Mouse (Mus musculus): ENCODE results near the gene Pdk4. TPM values are rescaled to one million over a fixed set of nuclear protein-coding genes. Genes with fewer than 3 reads are reported as not detected.

The Pdk4 gene
- 1.1 and 1.7 TPM in 2 replicates for polyA plus RNA-seq (2015; fragmentation: Nextera tagmentation; extraction: Ambion mirVana)

DNA sequence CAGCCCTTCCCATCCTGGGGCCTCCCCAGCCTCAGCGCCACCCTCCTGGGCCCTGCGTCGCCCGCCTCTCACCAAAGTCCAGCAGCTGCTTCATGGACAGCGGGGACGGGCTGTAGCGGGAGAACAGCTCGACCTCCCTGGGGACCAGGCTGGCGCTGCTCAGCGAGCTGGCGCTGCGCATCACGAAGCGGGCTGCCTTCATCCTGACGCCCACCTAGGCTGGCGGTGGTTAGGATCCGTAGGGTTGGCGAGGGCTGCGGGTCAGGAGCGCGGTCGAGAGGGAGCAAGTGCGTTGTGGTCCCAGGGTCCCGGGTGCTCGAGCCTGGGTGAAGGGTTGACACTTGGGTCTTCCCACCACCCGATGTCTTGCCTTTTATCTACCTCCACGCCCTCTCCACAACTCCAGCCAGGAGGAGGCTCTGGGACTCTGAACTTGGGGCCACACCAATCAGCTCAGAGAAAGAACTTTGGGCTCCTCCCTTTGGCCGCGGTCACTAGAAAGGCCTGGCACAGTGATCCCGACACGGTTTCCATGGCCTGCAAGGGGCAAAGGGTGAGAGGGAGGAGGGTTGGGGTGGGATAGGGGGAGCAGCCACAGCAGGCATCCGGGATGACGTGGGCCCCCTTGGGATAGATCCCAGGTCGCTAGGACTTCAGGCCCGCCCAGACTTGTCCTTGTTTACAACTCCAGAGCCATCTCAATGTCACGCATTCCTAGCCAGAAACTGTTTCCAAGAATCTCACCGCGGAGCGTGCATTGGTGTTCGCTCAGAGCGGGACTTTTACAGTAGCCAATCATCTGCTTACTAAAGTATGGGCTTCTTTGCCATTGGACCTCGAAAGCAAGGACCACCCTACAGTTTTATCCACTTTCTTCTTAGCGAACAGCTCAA is at the start of gene Pdk4:
Pdk4 (minus strand) TSS at position 349 of the 893 bp plus-strand sequence.
- Histone ChIP-seq H3K27ac (no peak within 1 kb of the TSS), H3K4me3 (peak within 1 kb of the TSS; percentile 54), H3K9ac (peak within 1 kb of the TSS; percentile 54), H3K27me3 (replicated peaks) (peaks cover 7% of the 10 kb centered on the region; the same call in 1 of the 2 replicates), H3K36me3 (replicated peaks) (no peaks in the 10 kb centered on the region), H3K9me3 (no peaks in the 10 kb centered on the region), H3K4me2 (peak within 1 kb of the TSS; percentile 100), H3K4me1 (peaks cover 8% of the 10 kb centered on the region)
- 2% methylated on average over 43 of the region's 43 CpGs for WGBS
- ATAC-seq (replicated peaks), result peak; percentile 97

DNA sequence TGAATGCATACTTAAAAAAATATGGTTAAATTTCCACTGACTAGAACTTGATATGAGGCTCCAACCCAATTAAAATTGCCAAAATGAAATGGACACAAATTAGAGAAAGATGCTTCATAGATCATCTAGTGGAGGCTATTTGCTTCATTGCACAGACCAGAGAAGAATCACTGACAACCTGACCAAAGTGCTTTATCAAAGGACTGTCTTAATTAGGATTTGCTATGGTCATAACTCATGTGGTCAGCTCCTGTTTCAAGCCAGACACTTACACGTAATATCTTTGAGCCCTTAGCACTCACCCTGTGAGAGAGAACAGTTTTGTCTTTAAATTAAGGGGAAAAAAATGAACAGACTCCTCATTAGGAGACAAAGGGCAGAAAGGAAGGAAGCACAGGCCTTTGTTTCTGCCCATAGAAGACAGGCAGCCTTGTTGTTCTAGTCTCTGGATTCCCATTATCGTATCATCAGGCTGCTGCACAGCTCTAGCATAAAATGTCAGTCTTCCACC is 41.8 kb upstream of the Pdk4 start:
- Histone ChIP-seq H3K4me1 (no peaks in the 10 kb centered on the region), H3K27me3 (replicated peaks) (no peaks in the 10 kb centered on the region), H3K9ac (no peak overlapping the region), H3K4me3 (no peak overlapping the region), H3K27ac (no peak overlapping the region), H3K36me3 (replicated peaks) (no peaks in the 10 kb centered on the region), H3K4me2 (no peak overlapping the region), H3K9me3 (no peaks in the 10 kb centered on the region)
- 62% methylated on average over 2 of the region's 2 CpGs for WGBS
- ATAC-seq (replicated peaks), result no peak

DNA sequence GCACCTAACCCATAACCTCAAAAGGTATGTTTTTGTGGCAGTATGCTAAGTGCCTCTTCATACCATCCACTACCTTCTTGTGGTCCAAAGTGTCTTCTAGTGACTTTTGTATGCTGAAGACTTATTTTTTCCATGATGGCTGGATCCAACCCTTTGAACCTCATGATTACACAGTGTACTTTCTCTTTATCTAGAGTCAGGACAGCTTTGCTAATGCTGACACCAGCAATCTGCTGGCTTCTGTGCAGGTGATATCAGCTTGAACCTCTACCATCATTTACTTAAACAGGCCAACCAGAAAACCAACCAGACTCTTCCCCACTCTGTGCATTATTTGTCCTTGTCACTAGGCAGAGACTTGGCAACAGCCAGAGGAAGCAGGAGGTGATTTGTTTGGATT is 39.6 kb upstream of the Pdk4 start:
- H3K36me3 ChIP-seq (replicated peaks), result no peaks in the 10 kb centered on the region
- ATAC-seq (replicated peaks), result no peak

DNA sequence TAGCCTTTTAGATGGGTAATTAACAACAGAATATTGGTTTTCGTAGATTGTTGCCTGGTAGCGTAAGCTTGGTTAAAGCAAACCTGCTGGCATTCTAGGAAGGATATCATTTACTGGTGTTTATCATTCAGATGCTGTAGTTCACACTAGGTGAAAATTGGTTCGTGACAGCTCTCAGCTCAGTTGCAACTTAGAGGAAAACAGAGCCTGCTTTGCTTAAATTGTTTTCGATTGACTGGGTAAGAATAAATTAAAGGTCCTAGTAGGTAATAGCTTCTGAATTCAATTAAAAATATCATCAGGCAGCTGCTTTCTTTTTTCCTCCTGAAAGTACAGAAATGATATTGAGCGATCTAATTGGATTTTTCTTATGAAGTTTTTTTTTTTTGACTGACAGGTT is 21.0 kb upstream of the Pdk4 start:
- no peak overlapping the region for H3K4me3 ChIP-seq
- H3K9ac ChIP-seq, result no peak overlapping the region
- no peak for ATAC-seq (replicated peaks)
- 73% methylated on average over 5 of the region's 5 CpGs for WGBS
- H3K27me3 ChIP-seq (replicated peaks), result no peaks in the 10 kb centered on the region
- H3K4me2 ChIP-seq, result no peak overlapping the region
- H3K4me1 ChIP-seq, result no peaks in the 10 kb centered on the region
- no peaks in the 10 kb centered on the region for H3K9me3 ChIP-seq
- H3K27ac ChIP-seq, result no peak overlapping the region
- no peaks in the 10 kb centered on the region for H3K36me3 ChIP-seq (replicated peaks)

More for the DNA sequence above, 39.6 kb upstream of the Pdk4 start:
- Histone ChIP-seq H3K9me3 (no peaks in the 10 kb centered on the region), H3K4me2 (no peak overlapping the region), H3K27me3 (replicated peaks) (no peaks in the 10 kb centered on the region), H3K9ac (no peak overlapping the region), H3K4me1 (no peaks in the 10 kb centered on the region), H3K4me3 (no peak overlapping the region), H3K27ac (no peak overlapping the region)

DNA sequence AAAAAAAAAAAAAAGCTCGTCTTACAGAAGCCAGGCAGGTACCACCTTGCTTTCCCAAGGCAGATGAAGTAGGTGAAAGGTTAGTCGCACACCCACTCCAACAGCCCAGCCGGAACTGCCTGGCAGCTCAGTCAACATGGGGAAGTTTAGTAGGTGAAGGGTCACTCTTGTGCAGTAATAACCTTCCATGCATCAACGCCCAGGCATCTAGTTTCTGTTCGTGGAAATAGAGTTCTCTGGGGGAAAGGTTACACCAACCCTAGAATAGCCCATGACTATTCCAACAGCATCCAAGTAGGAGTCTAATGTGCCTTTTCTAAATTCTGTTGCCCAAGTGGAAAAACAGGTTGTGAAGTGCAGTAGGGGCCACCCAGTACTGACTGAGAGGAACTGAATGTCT is 13.6 kb upstream of the Pdk4 start:
- Histone ChIP-seq H3K36me3 (replicated peaks) (no peaks in the 10 kb centered on the region), H3K27ac (no peak overlapping the region), H3K9me3 (no peaks in the 10 kb centered on the region), H3K4me1 (no peaks in the 10 kb centered on the region), H3K9ac (no peak overlapping the region), H3K27me3 (replicated peaks) (no peaks in the 10 kb centered on the region), H3K4me3 (no peak overlapping the region), H3K4me2 (no peak overlapping the region)
- no peak for ATAC-seq (replicated peaks)
- 61% methylated on average over 5 of the region's 5 CpGs for WGBS

DNA sequence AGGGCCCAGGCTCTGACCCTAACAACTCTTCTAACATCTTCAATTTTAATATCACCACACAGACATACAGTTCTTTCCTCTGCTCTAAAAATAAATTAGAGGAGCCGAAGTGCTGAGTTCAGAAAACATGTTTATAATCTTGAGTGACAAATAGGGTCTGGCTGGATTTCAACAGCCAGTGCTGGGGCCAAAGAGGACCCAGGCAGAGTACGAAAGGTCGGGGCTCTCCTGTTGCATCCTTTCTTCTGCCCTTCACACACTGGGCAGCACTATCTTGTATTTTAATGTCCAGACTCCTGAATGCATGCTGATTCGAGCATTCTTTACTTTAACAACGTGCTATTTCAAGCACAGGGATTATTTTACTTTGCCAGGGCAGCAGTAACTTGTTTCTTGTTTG is 13.2 kb upstream of the Pdk4 start:
- no peak overlapping the region for H3K4me3 ChIP-seq
- ATAC-seq (replicated peaks), result no peak

DNA sequence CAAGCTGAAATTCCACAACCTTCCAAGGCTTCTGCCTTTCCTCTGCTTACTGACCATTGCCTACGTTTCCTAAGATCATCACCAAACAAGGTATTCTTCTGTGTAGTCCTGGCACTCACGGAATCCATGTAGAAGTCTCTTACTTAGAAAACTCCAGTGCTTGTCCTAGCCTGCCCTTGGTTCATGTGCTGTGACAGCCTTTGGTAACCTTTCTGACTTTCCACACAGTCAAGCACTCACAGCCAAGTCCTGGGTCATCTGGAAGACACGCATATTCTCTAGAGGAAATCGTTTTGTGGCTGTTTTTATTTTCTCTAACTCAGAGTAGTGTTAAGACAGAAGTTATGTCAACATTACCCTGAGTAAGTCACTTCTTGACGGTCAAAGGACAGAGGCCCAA is 11.7 kb upstream of the Pdk4 start:
- WGBS, result 91% methylated on average over 5 of the region's 5 CpGs
- H3K4me1 ChIP-seq, result no peaks in the 10 kb centered on the region
- H3K27me3 ChIP-seq (replicated peaks), result no peaks in the 10 kb centered on the region
- no peak overlapping the region for H3K27ac ChIP-seq
- no peak overlapping the region for H3K9ac ChIP-seq
- no peak for ATAC-seq (replicated peaks)
- H3K36me3 ChIP-seq (replicated peaks), result no peaks in the 10 kb centered on the region
- no peak overlapping the region for H3K4me3 ChIP-seq
- H3K9me3 ChIP-seq, result no peaks in the 10 kb centered on the region
- H3K4me2 ChIP-seq, result no peak overlapping the region

More for the DNA sequence above, 13.2 kb upstream of the Pdk4 start:
- H3K27ac ChIP-seq, result no peak overlapping the region
- H3K36me3 ChIP-seq (replicated peaks), result no peaks in the 10 kb centered on the region
- H3K4me2 ChIP-seq, result no peak overlapping the region
- no peaks in the 10 kb centered on the region for H3K27me3 ChIP-seq (replicated peaks)
- no peaks in the 10 kb centered on the region for H3K4me1 ChIP-seq
- WGBS, result 70% methylated on average over 5 of the region's 5 CpGs
- no peak overlapping the region for H3K9ac ChIP-seq
- H3K9me3 ChIP-seq, result no peaks in the 10 kb centered on the region

DNA sequence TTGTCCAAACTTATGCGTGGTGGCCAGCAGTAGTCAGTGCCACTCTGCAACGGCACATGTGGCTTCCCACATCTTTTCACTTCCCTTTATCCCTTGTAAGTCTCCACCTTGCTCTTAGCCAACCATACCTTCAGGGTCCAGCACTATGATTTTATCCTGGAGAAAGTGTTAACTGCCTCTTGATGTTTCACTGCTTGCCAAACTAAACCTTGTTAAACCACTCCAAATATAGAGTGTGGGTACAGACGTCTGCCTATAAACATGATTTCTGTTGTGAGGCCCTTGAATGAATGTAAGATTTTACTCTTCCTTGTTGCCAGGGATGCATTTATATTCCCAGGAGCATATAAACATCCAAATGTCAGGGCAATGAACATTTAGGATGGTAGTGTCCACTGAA is 10.2 kb upstream of the Pdk4 start:
- Histone ChIP-seq H3K4me2 (no peak overlapping the region), H3K27ac (no peak overlapping the region), H3K9me3 (no peaks in the 10 kb centered on the region), H3K36me3 (replicated peaks) (no peaks in the 10 kb centered on the region), H3K4me3 (no peak overlapping the region), H3K4me1 (no peaks in the 10 kb centered on the region), H3K9ac (no peak overlapping the region), H3K27me3 (replicated peaks) (no peaks in the 10 kb centered on the region)
- WGBS, result 94% methylated on average over 3 of the region's 3 CpGs
- ATAC-seq (replicated peaks), result no peak

DNA sequence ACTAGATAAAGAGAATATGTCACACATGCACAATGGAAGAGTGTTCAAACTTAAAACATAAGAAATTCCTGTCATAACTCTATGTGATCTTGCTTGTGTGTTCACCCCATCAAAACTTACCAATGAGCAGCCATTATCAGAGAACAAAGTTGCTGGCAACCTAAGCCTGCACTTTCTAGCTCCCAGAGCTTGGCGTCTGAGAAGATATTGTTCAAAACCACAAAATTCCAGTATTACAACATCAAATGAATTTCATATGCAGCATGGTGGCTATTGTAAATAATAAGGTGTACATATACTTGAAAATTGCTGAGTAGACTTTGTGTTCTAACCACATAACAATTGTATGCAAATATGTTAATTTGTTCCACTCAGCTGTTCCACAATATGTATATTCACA is 6.7 kb upstream of the Pdk4 start:
- H3K4me1 ChIP-seq, result no peaks in the 10 kb centered on the region
- no peaks in the 10 kb centered on the region for H3K36me3 ChIP-seq (replicated peaks)
- H3K27me3 ChIP-seq (replicated peaks), result no peaks in the 10 kb centered on the region
- no peak overlapping the region for H3K4me3 ChIP-seq
- H3K27ac ChIP-seq, result no peak overlapping the region
- 89% methylated on average over 1 of the region's 1 CpGs for WGBS
- H3K9me3 ChIP-seq, result no peaks in the 10 kb centered on the region
- no peak for ATAC-seq (replicated peaks)
- no peak overlapping the region for H3K4me2 ChIP-seq
- H3K9ac ChIP-seq, result no peak overlapping the region

DNA sequence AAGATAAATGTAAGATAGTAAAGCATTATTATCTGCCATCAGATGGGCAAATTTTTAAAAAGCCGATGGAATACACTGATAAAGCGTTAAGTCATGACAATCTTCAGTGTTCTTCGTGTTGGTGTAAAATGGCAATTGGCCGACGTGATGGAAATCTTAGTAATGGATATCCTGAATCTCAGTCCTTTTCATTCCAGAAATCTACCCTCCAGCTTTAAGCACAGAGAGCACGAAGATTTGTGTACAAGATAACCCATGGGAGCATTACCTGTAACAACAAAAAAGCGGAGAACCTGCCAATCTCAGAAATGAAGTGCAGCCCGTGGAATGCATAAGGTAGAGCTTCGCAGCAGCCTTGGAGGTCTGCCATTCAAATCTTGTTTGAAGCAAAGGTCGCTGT is 5.4 kb upstream of the Pdk4 start:
- H3K36me3 ChIP-seq (replicated peaks), result no peaks in the 10 kb centered on the region
- H3K4me1 ChIP-seq, result no peaks in the 10 kb centered on the region
- no peak overlapping the region for H3K9ac ChIP-seq
- H3K27me3 ChIP-seq (replicated peaks), result 0 out of 2 replicates have a peak, but pooled peaks cover 7% of the 10 kb centered on the region
- H3K4me2 ChIP-seq, result no peak overlapping the region
- no peak for ATAC-seq (replicated peaks)
- H3K9me3 ChIP-seq, result no peaks in the 10 kb centered on the region
- WGBS, result 87% methylated on average over 10 of the region's 10 CpGs
- no peak overlapping the region for H3K4me3 ChIP-seq
- H3K27ac ChIP-seq, result no peak overlapping the region

DNA sequence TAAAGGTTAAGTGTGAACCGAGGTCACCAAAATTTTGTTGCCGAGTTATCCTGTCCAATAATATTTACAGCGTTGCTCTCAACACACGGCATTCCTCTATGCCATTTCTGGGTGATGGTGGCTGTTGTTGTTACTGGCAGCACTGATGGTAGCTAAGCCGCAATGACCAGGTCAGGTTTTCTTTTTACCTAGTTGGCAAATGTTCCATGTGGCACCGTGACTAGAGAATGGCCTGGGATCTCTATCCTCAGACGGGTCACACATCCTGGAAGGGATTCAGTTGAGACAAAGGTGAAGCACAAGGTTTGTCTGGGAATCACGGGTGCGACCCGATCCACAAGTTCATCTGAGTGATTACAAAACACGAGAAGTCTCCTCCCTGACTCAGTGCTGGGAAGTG is 2.6 kb upstream of the Pdk4 start:
- Histone ChIP-seq H3K9me3 (no peaks in the 10 kb centered on the region), H3K4me2 (no peak overlapping the region), H3K9ac (no peak overlapping the region), H3K4me3 (no peak overlapping the region), H3K36me3 (replicated peaks) (no peaks in the 10 kb centered on the region), H3K27me3 (replicated peaks) (peaks cover 7% of the 10 kb centered on the region; the same call in 1 of the 2 replicates), H3K4me1 (peaks cover 8% of the 10 kb centered on the region), H3K27ac (no peak overlapping the region)
- 93% methylated on average over 11 of the region's 11 CpGs for WGBS
- no peak for ATAC-seq (replicated peaks)

DNA sequence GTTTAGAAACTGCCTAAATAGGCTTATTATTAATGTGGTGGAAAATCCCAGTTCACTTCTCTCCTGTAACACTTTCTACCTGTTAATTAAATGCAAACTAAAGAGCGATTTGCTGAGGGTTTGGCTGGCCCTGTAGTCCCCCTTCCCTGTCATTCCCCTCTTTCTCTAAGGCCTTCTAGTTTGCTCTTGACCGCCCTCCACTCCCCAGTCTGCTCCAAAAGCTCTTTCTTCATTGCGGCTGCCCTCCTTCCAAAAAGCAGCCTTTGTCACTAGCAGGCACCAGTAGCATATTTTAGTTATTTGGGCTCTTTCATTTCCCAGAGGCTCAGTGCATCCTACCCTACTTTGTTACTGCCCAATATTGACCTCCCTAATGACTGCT is 736 bp upstream of the Pdk4 start:
- 53% methylated on average over 3 of the region's 3 CpGs for WGBS
- no peaks in the 10 kb centered on the region for H3K9me3 ChIP-seq
- H3K4me1 ChIP-seq, result peaks cover 8% of the 10 kb centered on the region
- no peak overlapping the region for H3K9ac ChIP-seq
- peaks cover 7% of the 10 kb centered on the region; the same call in 1 of the 2 replicates for H3K27me3 ChIP-seq (replicated peaks)
- H3K4me3 ChIP-seq, result peak overlapping the region; percentile 54; the same call in 1 of the 2 replicates
- peak overlapping the region; percentile 100 for H3K4me2 ChIP-seq
- ATAC-seq (replicated peaks), result peak; percentile 21; the same call in 1 of the 2 replicates
- H3K36me3 ChIP-seq (replicated peaks), result no peaks in the 10 kb centered on the region
- H3K27ac ChIP-seq, result no peak overlapping the region

DNA sequence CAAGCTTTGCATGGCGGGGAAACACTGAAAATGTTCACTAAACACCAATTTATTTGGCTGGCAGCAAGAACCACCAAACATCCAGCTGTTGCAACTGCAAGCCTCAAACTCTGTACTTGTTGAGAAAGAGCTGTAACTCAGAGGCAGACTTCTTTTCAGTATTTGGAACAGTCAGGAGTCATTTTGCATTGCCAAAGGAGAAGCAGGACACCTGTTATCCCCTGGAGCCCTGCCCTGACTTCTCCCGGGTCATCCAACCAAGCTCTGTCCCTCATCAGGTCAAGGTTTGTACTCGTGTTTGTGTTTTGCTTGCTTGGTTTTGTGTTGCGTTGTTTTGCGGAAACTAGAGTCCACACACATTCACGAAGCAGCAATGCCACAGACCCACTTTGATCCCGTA is 11.1 kb downstream of the Pdk4 start:
- H3K27me3 ChIP-seq (replicated peaks), result no peaks in the 10 kb centered on the region
- H3K27ac ChIP-seq, result no peak overlapping the region
- H3K9ac ChIP-seq, result no peak overlapping the region
- ATAC-seq (replicated peaks), result no peak
- no peaks in the 10 kb centered on the region for H3K36me3 ChIP-seq (replicated peaks)
- H3K4me2 ChIP-seq, result no peak overlapping the region
- 90% methylated on average over 7 of the region's 7 CpGs for WGBS
- no peaks in the 10 kb centered on the region for H3K9me3 ChIP-seq
- no peak overlapping the region for H3K4me3 ChIP-seq
- no peaks in the 10 kb centered on the region for H3K4me1 ChIP-seq

All from midbrain, embryonic 15.5 days (tissue).